Mouse (Mus musculus) megakaryocyte progenitor cell, adult 5-6 weeks (primary cell): ENCODE results near the gene Tacc2. TPM values are rescaled to one million over a fixed set of nuclear protein-coding genes. Genes with fewer than 3 reads are reported as not detected.

Experiments used
- ATAC-seq: replicated peaks from 2 replicates; pipeline ENCODE4 v1.8.0; 2016; ENCODE audit warnings: mild to moderate bottlenecking, moderate TSS enrichment, inconsistent platforms; ENCODE audit not compliant: poor library complexity
- total RNA-seq, 2 experiments: library from RNA; stranded (forward) in 1 of 2; stranded (reverse) in 1 of 2; fragments of 157-497, 149-512 nt in 1 of 2; fragments of 200-1000 nt in 1 of 2; gene quantifications; 2 replicates each; pipeline versions ENCODE4 v1.2.3 to v1.2.4; 2015 to 2017

The Tacc2 gene
- total RNA-seq, 2 experiments from 2014 or later = 2.2 to 10.5 TPM

GRCm38 (mm10) chr7:130713319-130713718, 136.1 kb downstream of the Tacc2 start:
- ATAC-seq = no peak

- ATAC-seq = no peak
Measured at GRCm38 (mm10) chr7:130715467-130715866, 138.2 kb downstream of the Tacc2 start.

GRCm38 (mm10) chr7:130716341-130716740, 139.1 kb downstream of the Tacc2 start:
- no peak for ATAC-seq

GRCm38 (mm10) chr7:130716989-130717388, 139.8 kb downstream of the Tacc2 start:
- no peak for ATAC-seq

GRCm38 (mm10) chr7:130719931-130720598, 142.8 kb downstream of the Tacc2 start:
- ATAC-seq = no peak

GRCm38 (mm10) chr7:130720646-130721335, 143.6 kb downstream of the Tacc2 start:
- no peak for ATAC-seq

GRCm38 (mm10) chr7:130726185-130726584, 148.9 kb downstream of the Tacc2 start:
- ATAC-seq = no peak

- 0 out of 2 replicates have a peak, but pooled peaks have one; percentile 6 for ATAC-seq
Measured at GRCm38 (mm10) chr7:130726724-130727422, 149.6 kb downstream of the Tacc2 start.

GRCm38 (mm10) chr7:130727560-130727959, 150.3 kb downstream of the Tacc2 start:
- no peak for ATAC-seq

GRCm38 (mm10) chr7:130731792-130732191, 154.6 kb downstream of the Tacc2 start:
- no peak for ATAC-seq

- ATAC-seq = no peak
Measured at GRCm38 (mm10) chr7:130732908-130733307, 155.7 kb downstream of the Tacc2 start.

- no peak for ATAC-seq
Measured at GRCm38 (mm10) chr7:130733423-130733822, 156.2 kb downstream of the Tacc2 start.

- ATAC-seq = no peak
Measured at GRCm38 (mm10) chr7:130734195-130734787, 157.1 kb downstream of the Tacc2 start.

- no peak for ATAC-seq
Measured at GRCm38 (mm10) chr7:130741099-130741498, 163.9 kb downstream of the Tacc2 start.

GRCm38 (mm10) chr7:130743239-130744025, 166.2 kb downstream of the Tacc2 start:
- ATAC-seq = no peak

GRCm38 (mm10) chr7:130749165-130749564, 171.9 kb downstream of the Tacc2 start:
- ATAC-seq = no peak

- ATAC-seq = no peak
Measured at GRCm38 (mm10) chr7:130750752-130751490, 173.7 kb downstream of the Tacc2 start.

GRCm38 (mm10) chr7:130751678-130752077, 174.4 kb downstream of the Tacc2 start:
- ATAC-seq = no peak

- ATAC-seq = 0 out of 2 replicates have a peak, but pooled peaks have one; percentile 38
Measured at GRCm38 (mm10) chr7:130754790-130755189, 177.6 kb downstream of the Tacc2 start.

GRCm38 (mm10) chr7:130756343-130756835, 179.2 kb downstream of the Tacc2 start:
- ATAC-seq = no peak
